Mouse (Mus musculus) CH12.LX (cell line): Measurements from ENCODE around the gene Setd2.

Source experiments
- CTCF ChIP-seq, 2 experiments: IDR thresholded peaks in 1 of 2; conservative IDR thresholded peaks in 1 of 2; 2 replicates each; pipeline ENCODE4 v1.5.1; 2011 to 2012; ENCODE audit warnings: low read depth in 2 of 2, low read length in 2 of 2, improper control_type of control experiment in 1 of 2, inconsistent platforms in 1 of 2, mild to moderate bottlenecking in 1 of 2, moderate library complexity in 1 of 2
- EP300 ChIP-seq: IDR thresholded peaks from 2 replicates; pipeline ENCODE4 v1.6.1; 2011; ENCODE audit warnings: low read length, improper control_type of control experiment
- NRF1 ChIP-seq: IDR thresholded peaks from 2 replicates; pipeline ENCODE4 v1.6.1; 2014; ENCODE audit warnings: low read depth, mild to moderate bottlenecking, inconsistent platforms, low read length, improper control_type of control experiment, moderate library complexity
- POLR2A ChIP-seq: IDR thresholded peaks from 2 replicates; pipeline ENCODE4 v1.6.1; 2011; ENCODE audit warnings: low read depth, mild to moderate bottlenecking, improper control_type of control experiment, low read length
- UBTF ChIP-seq: IDR thresholded peaks from 2 replicates; pipeline ENCODE4 v1.6.1; 2012; ENCODE audit warnings: low read depth, mild to moderate bottlenecking, inconsistent platforms, low read length, improper control_type of control experiment, moderate library complexity
- USF1 ChIP-seq: IDR thresholded peaks from 2 replicates; pipeline ENCODE4 v1.6.1; 2014; ENCODE audit warnings: low read depth, mild to moderate bottlenecking, inconsistent platforms, low read length, improper control_type of control experiment
- ZMIZ1 ChIP-seq: IDR thresholded peaks from 2 replicates; pipeline ENCODE4 v1.6.1; 2012; ENCODE audit warnings: low read depth, mild to moderate bottlenecking, inconsistent platforms, low read length, improper control_type of control experiment

DNA sequence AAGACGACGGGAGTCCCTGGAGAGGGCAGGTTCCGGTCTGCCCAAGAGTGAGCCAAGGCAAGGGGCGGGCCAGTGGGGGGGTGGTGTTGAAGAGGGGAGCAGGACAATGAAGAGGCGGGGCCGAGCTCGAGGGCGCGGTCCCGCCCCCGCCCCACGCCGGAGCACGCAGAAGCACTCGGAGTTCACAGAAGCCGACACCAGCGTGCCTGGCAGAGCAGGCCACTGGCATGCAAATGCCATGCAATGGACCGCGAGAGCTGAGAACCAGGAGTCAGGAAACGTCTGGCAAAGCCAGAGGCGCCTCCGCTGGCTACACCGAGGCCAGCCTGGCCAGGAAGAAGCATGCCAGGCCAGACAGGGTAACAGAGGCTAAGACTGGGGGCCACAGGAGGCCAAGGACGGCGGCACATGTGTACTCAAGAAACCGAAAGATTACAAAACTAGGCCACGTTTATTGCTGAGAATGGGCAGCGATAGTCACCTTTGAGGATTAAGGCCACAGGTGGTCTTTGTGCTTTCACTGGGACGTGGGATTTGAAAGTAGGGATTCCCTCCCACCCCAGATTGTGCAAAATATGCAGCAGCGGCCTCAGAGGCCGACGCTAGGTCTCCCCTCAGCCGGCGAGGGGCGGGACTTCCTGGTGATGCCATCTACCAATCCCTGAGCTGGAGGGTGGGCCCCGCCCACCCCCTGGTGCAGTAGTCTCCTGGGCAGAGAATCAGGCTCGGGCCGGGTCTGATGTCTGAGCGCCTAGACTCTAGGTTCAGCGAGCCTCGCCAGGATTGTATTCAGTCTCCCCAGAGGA lies 92.2 kb downstream of the Setd2 start, which contains the start of gene Nradd:
- TF ChIP-seq POLR2A, result peak; percentile 70
- TF ChIP-seq NRF1, result peak; percentile 30; the same call in 1 of the 2 replicates
- 0 out of 2 replicates have a peak, but pooled peaks have one; percentile 16 for TF ChIP-seq EP300
- no peak for TF ChIP-seq CTCF (conservative IDR thresholded peaks at IDR 0.05 in 1 of 2, IDR thresholded peaks at IDR 0.05 in 1 of 2; ENCODE audit: low read depth in 2 of 2, low read length in 2 of 2)
- TF ChIP-seq UBTF, result peak; percentile 3; the same call in 1 of the 2 replicates
- peak; percentile 47; the same call in 1 of the 2 replicates for TF ChIP-seq ZMIZ1
- TF ChIP-seq USF1, result no peak
